Mouse (Mus musculus) layer of hippocampus, adult 2 months (tissue): Measurements from ENCODE around the gene Dync1li1. TPM values are rescaled to one million over a fixed set of nuclear protein-coding genes. Genes with fewer than 3 reads are reported as not detected.

Source experiments
- DNase-seq, 2 experiments: peaks; one replicate each; pipeline ENCODE4 v3.0.0; 2022; ENCODE audit warnings: low spot score in 2 of 2
- H3K27ac ChIP-seq: fragments of 200-600 bp; 2 replicates; pipeline ENCODE4 v1.8.1; 2022
- H3K4me3 ChIP-seq: fragments of 200-600 bp; 2 replicates; pipeline ENCODE4 v1.8.1; 2022; ENCODE audit warnings: mild to moderate bottlenecking
- CTCF ChIP-seq: fragments of 200-600 bp; conservative IDR thresholded peaks from 2 replicates; pipeline ENCODE4 v1.8.1; 2022; ENCODE audit warnings: antibody characterized with exemption, mild to moderate bottlenecking, moderate library complexity
- total RNA-seq, 2 experiments: library from RNA; stranded (reverse); gene quantifications; 2 replicates each; pipeline ENCODE4 v1.2.3; 2021

The Dync1li1 gene
- total RNA-seq, 2 experiments from 2014 or later = 96.5 to 97.1 TPM

- DNase-seq = no peak
- Histone ChIP-seq H3K27ac (no peak overlapping the region), H3K4me3 (no peak overlapping the region)
- no peak for TF ChIP-seq CTCF
These were observed 79.5 kb downstream of the Dync1li1 start for GRCm38 (mm10) chr9:114768066-114768465.

GRCm38 (mm10) chr9:114770224-114770623 is 81.6 kb downstream of the Dync1li1 start:
- H3K27ac ChIP-seq = no peak overlapping the region
- no peak for DNase-seq
- no peak for TF ChIP-seq CTCF
- no peak overlapping the region for H3K4me3 ChIP-seq

GRCm38 (mm10) chr9:114771565-114771964 is 83.0 kb downstream of the Dync1li1 start:
- no peak for DNase-seq
- H3K4me3 ChIP-seq = no peak overlapping the region
- TF ChIP-seq CTCF = no peak

More at GRCm38 (mm10) chr9:114771565-114771964, 83.0 kb downstream of the Dync1li1 start:
- no peak overlapping the region for H3K27ac ChIP-seq

Other genes starting within 250 kb of the Dync1li1 start
- not detected for gene Ccr4, start 183.9 kb upstream of the Dync1li1 start, total RNA-seq
- not detected for gene C130032M10Rik, start 173.1 kb upstream of the Dync1li1 start, total RNA-seq
- gene Trim71, start 124.4 kb upstream of the Dync1li1 start, total RNA-seq = 1 to 10 TPM; 1.3 to 1.4 TPM
- gene Cnot10, start 48.6 kb upstream of the Dync1li1 start, total RNA-seq = 10 to 100 TPM; 51.4 to 56.1 TPM
- 10 to 100 TPM; 19.2 to 25.6 TPM for gene Cmtm6, start 42.3 kb downstream of the Dync1li1 start, total RNA-seq
- gene Cmtm7, start 93.1 kb downstream of the Dync1li1 start, total RNA-seq = 1 to 10 TPM; 4.3 to 4.8 TPM
- 1 to 10 TPM; 2.3 to 3.1 TPM for gene Cmtm8, start 155.4 kb downstream of the Dync1li1 start, total RNA-seq
- gene Gpd1l, start 245.2 kb downstream of the Dync1li1 start, total RNA-seq = 10 to 100 TPM; 75.2 to 78.3 TPM